11 mouse cellular contexts compared by ENCODE assay signal in genomic region chr8:122021725-122022124, GRCm38 (mm10).
A peak's percentile ranks its signal among the peaks of the same experiment; 100 is the strongest.
DNase-seq lines count a peak whose midpoint lies in the region; ATAC-seq and TF ChIP-seq lines count a peak whose summit lies in the region.
"Had no signal": no experiment of that assay in that cellular context is flagged by ENCODE, and none has a peak within 500 bp of the region (broad histone marks: within the 10 kb centered on the region; RNA-seq: fewer than 3 reads in every experiment).

No protein-coding gene starts in this region.

- H3K4me1 ChIP-seq in hindbrain, embryonic 13.5 days (replicated peaks), result peaks cover 16% of the 10 kb centered on the region
- H3K4me1 ChIP-seq in hindbrain, embryonic 16.5 days (ENCODE audit: control insufficient read depth, insufficient read depth, low read depth, low read length), result peaks cover 11% of the 10 kb centered on the region
- H3K4me1 ChIP-seq in lung, embryonic 16.5 days (replicated peaks; ENCODE audit: control insufficient read depth, insufficient read depth, low read length), result peaks cover 19% of the 10 kb centered on the region
- H3K4me1 ChIP-seq in hindbrain, postnatal 0 days (ENCODE audit: insufficient read depth, low read length), result peaks cover 9% of the 10 kb centered on the region; the same call in 1 of the 2 replicates

- no peak for ATAC-seq in hindbrain, embryonic 13.5 days (ENCODE audit: low FRiP score)
- no peak for ATAC-seq in hindbrain, embryonic 16.5 days
- peak; percentile 59 for ATAC-seq in common myeloid progenitor, adult 5-6 weeks (replicated peaks; ENCODE audit: low read depth, poor library complexity, severe bottlenecking)
- ATAC-seq in lung, embryonic 16.5 days (ENCODE audit: low read depth), result peak; percentile 21; the same call in 1 of the 2 replicates
- ATAC-seq in hindbrain, postnatal 0 days, result no peak
- no peak for ATAC-seq in inflammation-experienced regulatory T-cells, adult 6 months

- peaks cover 74% of the 10 kb centered on the region for H3K36me3 ChIP-seq in hindbrain, embryonic 13.5 days
- H3K36me3 ChIP-seq in hindbrain, embryonic 16.5 days (ENCODE audit: control insufficient read depth, insufficient read depth, low read length), result peaks cover 8% of the 10 kb centered on the region
- H3K36me3 ChIP-seq in lung, embryonic 16.5 days (ENCODE audit: control insufficient read depth, insufficient read depth, low read length), result peaks cover 29% of the 10 kb centered on the region
- peaks cover 24% of the 10 kb centered on the region for H3K36me3 ChIP-seq in hindbrain, postnatal 0 days (ENCODE audit: insufficient read depth, low read length)

- WGBS in hindbrain, embryonic 13.5 days, result 81% methylated on average over 2 of the region's 2 CpGs
- 79% methylated on average over 2 of the region's 2 CpGs for WGBS in hindbrain, embryonic 16.5 days
- 57% methylated on average over 2 of the region's 2 CpGs for WGBS in lung, embryonic 16.5 days
- WGBS in hindbrain, postnatal 0 days, result 73% methylated on average over 2 of the region's 2 CpGs

- H3K27me3 ChIP-seq in hindbrain, embryonic 13.5 days, result no peaks in the 10 kb centered on the region
- no peaks in the 10 kb centered on the region for H3K27me3 ChIP-seq in hindbrain, embryonic 16.5 days (replicated peaks; ENCODE audit: control insufficient read depth, insufficient read depth, low read length)
- H3K27me3 ChIP-seq in lung, embryonic 16.5 days (ENCODE audit: control insufficient read depth, insufficient read depth, low read depth, low read length), result no peaks in the 10 kb centered on the region
- no peaks in the 10 kb centered on the region for H3K27me3 ChIP-seq in hindbrain, postnatal 0 days (ENCODE audit: insufficient read depth, low read length)
- H3K27me3 ChIP-seq: heart, embryonic 12.5 days had no signal

- peak; percentile 71 for DNase-seq in 3T3-L1 (ENCODE audit: low read depth, low spot score)
- DNase-seq in frontal cortex, adult 2 months (ENCODE audit: extremely low spot score in 1 of 2, low spot score in 1 of 2), result no peak
- DNase-seq in hindbrain, postnatal 0 days (ENCODE audit: low spot score), result no peak
- DNase-seq: cerebellum, adult 9-11 months; right cerebral cortex, postnatal 14 days had no signal

- no peak for TF ChIP-seq CTCF in hindbrain, postnatal 0 days (IDR thresholded peaks at IDR 0.05; ENCODE audit: low read depth)

- H3K9ac ChIP-seq in hindbrain, embryonic 13.5 days, result no peak overlapping the region
- H3K9ac ChIP-seq in hindbrain, embryonic 16.5 days (ENCODE audit: low read depth, low read length), result no peak overlapping the region
- H3K9ac ChIP-seq in lung, embryonic 16.5 days (ENCODE audit: low read length), result no peak overlapping the region
- no peak overlapping the region for H3K9ac ChIP-seq in hindbrain, postnatal 0 days (replicated peaks; ENCODE audit: low read length)
- H3K9ac ChIP-seq: heart, embryonic 12.5 days had no signal

- H3K27ac ChIP-seq in hindbrain, embryonic 13.5 days, result peak overlapping the region; percentile 40; the same call in 1 of the 2 replicates
- H3K27ac ChIP-seq in hindbrain, embryonic 16.5 days (ENCODE audit: low read depth, low read length), result no peak overlapping the region
- peak overlapping the region; percentile 16; the same call in 1 of the 2 replicates for H3K27ac ChIP-seq in lung, embryonic 16.5 days (ENCODE audit: low read length)
- H3K27ac ChIP-seq in hindbrain, postnatal 0 days, result no peak overlapping the region

- H3K4me2 ChIP-seq in hindbrain, embryonic 13.5 days, result no peak overlapping the region
- H3K4me2 ChIP-seq in hindbrain, embryonic 16.5 days (ENCODE audit: low read length), result no peak overlapping the region
- no peak overlapping the region for H3K4me2 ChIP-seq in lung, embryonic 16.5 days (ENCODE audit: low read depth, low read length)
- no peak overlapping the region for H3K4me2 ChIP-seq in hindbrain, postnatal 0 days (ENCODE audit: low read depth, low read length)
- H3K4me2 ChIP-seq: heart, embryonic 12.5 days had no signal

- no peak overlapping the region for H3K4me3 ChIP-seq in hindbrain, embryonic 13.5 days
- no peak overlapping the region for H3K4me3 ChIP-seq in hindbrain, embryonic 16.5 days (ENCODE audit: low read length)
- no peak overlapping the region for H3K4me3 ChIP-seq in lung, embryonic 16.5 days (ENCODE audit: low read length)
- no peak overlapping the region for H3K4me3 ChIP-seq in hindbrain, postnatal 0 days (ENCODE audit: low read length)
- H3K4me3 ChIP-seq: heart, embryonic 12.5 days had no signal

- no peaks in the 10 kb centered on the region for H3K9me3 ChIP-seq in hindbrain, embryonic 13.5 days
- no peaks in the 10 kb centered on the region for H3K9me3 ChIP-seq in hindbrain, embryonic 16.5 days (ENCODE audit: control insufficient read depth, low read length)
- H3K9me3 ChIP-seq in lung, embryonic 16.5 days (ENCODE audit: control insufficient read depth, low read length), result no peaks in the 10 kb centered on the region
- no peaks in the 10 kb centered on the region for H3K9me3 ChIP-seq in hindbrain, postnatal 0 days (ENCODE audit: low read length)
- H3K9me3 ChIP-seq: heart, embryonic 12.5 days had no signal

Comparison
In these comparisons a context has a peak if more than half of its experiments do, and no peak if none do; other contexts are left out.
1. H3K27ac ChIP-seq: peak in hindbrain, embryonic 13.5 days (single experiment) and lung, embryonic 16.5 days (single experiment); none in hindbrain, embryonic 16.5 days (single experiment) and hindbrain, postnatal 0 days (single experiment).
2. ATAC-seq: peak in common myeloid progenitor, adult 5-6 weeks (single experiment) and lung, embryonic 16.5 days (single experiment); none in hindbrain, embryonic 13.5 days (single experiment), hindbrain, embryonic 16.5 days (single experiment), hindbrain, postnatal 0 days (single experiment) and inflammation-experienced regulatory T-cells, adult 6 months (single experiment).